In the genomic region with DNA sequence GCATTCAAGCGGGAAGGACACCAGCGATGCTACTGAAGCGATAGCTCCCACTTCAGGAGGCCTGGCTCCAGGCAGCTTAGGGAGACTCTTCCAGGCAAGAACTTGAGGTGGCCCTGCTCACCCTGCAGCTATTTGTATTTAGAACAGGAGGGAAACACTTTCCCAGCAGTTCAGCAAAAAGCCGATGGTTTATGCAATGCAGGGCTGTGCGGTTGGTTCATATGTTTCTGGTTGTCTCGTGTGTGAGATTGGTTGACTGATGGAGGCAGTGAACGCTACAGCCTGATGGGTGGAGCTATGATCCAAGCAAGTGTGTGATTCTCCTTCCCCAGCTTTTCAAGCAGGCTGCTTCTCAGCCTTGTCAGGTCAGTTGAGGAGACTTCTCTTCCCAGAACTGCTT, we compare ENCODE assay signal across 23 mouse cellular contexts. TPM values are rescaled to one million over a fixed set of nuclear protein-coding genes. Genes with fewer than 3 reads are reported as not detected.
DNase-seq lines count a peak whose midpoint lies in the region; ATAC-seq lines count a peak whose summit lies in the region.
"Had no signal": no experiment of that assay in that cellular context is flagged by ENCODE, and none has a peak within 500 bp of the region (broad histone marks: within the 10 kb centered on the region; RNA-seq: fewer than 3 reads in every experiment).

No protein-coding gene starts in this region.

- DNase-seq in heart, adult 11 months, result peak; percentile 88
- no peak for DNase-seq in heart, adult 18-20 months
- DNase-seq in NIH3T3 (ENCODE audit: low read depth), result peak; percentile 73
- peak; percentile 11 for DNase-seq in forelimb bud, embryonic 11.5 days (ENCODE audit: low read depth, low spot score)
- DNase-seq in urinary bladder, adult 2 months (ENCODE audit: low spot score), result no peak
- DNase-seq in gastrocnemius, adult 8-10 months (ENCODE audit: low spot score in 2 of 2), result no peak
- DNase-seq: adrenal gland, adult 8-10 months; adrenal gland, postnatal 14 days; adrenal gland, postnatal 36 days; cerebellum, adult 11-12 months; cerebellum, adult 2 months; cerebellum, adult 9-10 months; cerebellum, postnatal 10 days; cerebellum, postnatal 25 days; forebrain, postnatal 0 days had no signal

- H3K4me1 ChIP-seq in embryonic facial prominence, embryonic 13.5 days, result peaks cover 16% of the 10 kb centered on the region
- H3K4me1 ChIP-seq: embryonic facial prominence, embryonic 12.5 days; forebrain, embryonic 13.5 days; forebrain, embryonic 15.5 days had no signal

- no peaks in the 10 kb centered on the region for H3K36me3 ChIP-seq in embryonic facial prominence, embryonic 13.5 days
- H3K36me3 ChIP-seq: embryonic facial prominence, embryonic 12.5 days; forebrain, embryonic 15.5 days had no signal

- ATAC-seq in embryonic facial prominence, embryonic 13.5 days (ENCODE audit: insufficient number of reproducible peaks, insufficient read depth, low FRiP score, low TSS enrichment, low read depth), result no peak
- ATAC-seq: activated CD4-positive, CD25-positive, alpha-beta regulatory T cell, adult 4 months; forebrain, embryonic 13.5 days; forebrain, embryonic 15.5 days; forebrain, postnatal 0 days; Patski had no signal

- H3K4me3 ChIP-seq in embryonic facial prominence, embryonic 13.5 days, result no peak overlapping the region
- H3K4me3 ChIP-seq: embryonic facial prominence, embryonic 12.5 days; forebrain, embryonic 13.5 days; forebrain, embryonic 15.5 days had no signal

- no peaks in the 10 kb centered on the region for H3K9me3 ChIP-seq in embryonic facial prominence, embryonic 13.5 days
- H3K9me3 ChIP-seq: embryonic facial prominence, embryonic 12.5 days; forebrain, embryonic 13.5 days; forebrain, embryonic 15.5 days had no signal

- H3K9ac ChIP-seq in embryonic facial prominence, embryonic 13.5 days, result no peak overlapping the region
- H3K9ac ChIP-seq: embryonic facial prominence, embryonic 12.5 days; forebrain, embryonic 13.5 days; forebrain, embryonic 15.5 days; forebrain, postnatal 0 days had no signal

- H3K4me2 ChIP-seq in embryonic facial prominence, embryonic 13.5 days, result peak overlapping the region; percentile 39
- H3K4me2 ChIP-seq: embryonic facial prominence, embryonic 12.5 days; forebrain, embryonic 13.5 days; forebrain, embryonic 15.5 days had no signal

- 31% methylated on average over 7 of the region's 7 CpGs for WGBS in embryonic facial prominence, embryonic 13.5 days

- H3K27ac ChIP-seq in embryonic facial prominence, embryonic 13.5 days, result no peak overlapping the region
- H3K27ac ChIP-seq: embryonic facial prominence, embryonic 12.5 days; forebrain, embryonic 13.5 days; forebrain, embryonic 15.5 days had no signal

- H3K27me3 ChIP-seq in embryonic facial prominence, embryonic 13.5 days, result no peaks in the 10 kb centered on the region
- H3K27me3 ChIP-seq: embryonic facial prominence, embryonic 12.5 days; forebrain, embryonic 13.5 days; forebrain, embryonic 15.5 days; Patski had no signal

RNA-seq across cellular contexts. Expression of a gene that starts 46.2 kb away (rescaled TPM):
- total RNA-seq in heart, adult 18-20 months (2021), result 10 to 100 TPM; 20.5 to 21.1 TPM
- polyA plus RNA-seq in embryonic facial prominence, embryonic 13.5 days (2015; fragmentation: Nextera tagmentation; extraction: Ambion mirVana), result 3.4 and 3.5 TPM in 2 replicates
- polyA plus RNA-seq in urinary bladder, adult 2 months (2012; rRNA removed), result 2.1 and 2.2 TPM in 2 replicates
- 10 to 100 TPM; 33.3 to 41.9 (median 35.3) TPM for total RNA-seq in gastrocnemius, adult 8-10 months (2022)

RNA-seq across cellular contexts. Expression of a gene that starts 47.0 kb away (rescaled TPM):
- total RNA-seq in heart, adult 18-20 months (2021), result 1 to 10 TPM; 1.4 to 1.5 TPM
- polyA plus RNA-seq in embryonic facial prominence, embryonic 13.5 days (2015; fragmentation: Nextera tagmentation; extraction: Ambion mirVana), result 0.15 and 0.25 TPM in 2 replicates
- 0.18 and 0.45 TPM in 2 replicates for polyA plus RNA-seq in urinary bladder, adult 2 months (2012; rRNA removed)
- 1 to 10 TPM; 1.9 to 3.2 (median 2.6) TPM for total RNA-seq in gastrocnemius, adult 8-10 months (2022)
- total RNA-seq: MEL had no signal
- polyA plus RNA-seq: C2C12 had no signal

RNA-seq across cellular contexts. Expression of a gene that starts 53.5 kb away (rescaled TPM):
- total RNA-seq in heart, adult 18-20 months (2021), result 10 to 100 TPM; 75.2 to 84.3 TPM
- 145 and 158 TPM in 2 replicates for polyA plus RNA-seq in embryonic facial prominence, embryonic 13.5 days (2015; fragmentation: Nextera tagmentation; extraction: Ambion mirVana)
- 124 and 138 TPM in 2 replicates for polyA plus RNA-seq in urinary bladder, adult 2 months (2012; rRNA removed)
- 10 to 100 TPM; 30.2 to 33.5 (median 32.0) TPM for total RNA-seq in gastrocnemius, adult 8-10 months (2022)
- total RNA-seq: MEL had no signal

Comparison
In these comparisons a context has a peak if more than half of its experiments do, and no peak if none do; other contexts are left out.
1. DNase-seq: peak in heart, adult 11 months (single experiment), NIH3T3 (single experiment) and forelimb bud, embryonic 11.5 days (single experiment); none in heart, adult 18-20 months (0 of 2), urinary bladder, adult 2 months (single experiment) and gastrocnemius, adult 8-10 months (0 of 2).